Mouse (Mus musculus) embryonic facial prominence, embryonic 11.5 days (tissue): ENCODE measurements around the gene Mks1. TPM values are rescaled to one million over a fixed set of nuclear protein-coding genes. Genes with fewer than 3 reads are reported as not detected.
"Not testable (repeated sequence)": the region's sequence is repeated elsewhere in the genome, so short reads cannot be mapped to it uniquely, and the experiment has no call there.

Experiments used
- ATAC-seq: fragments of 200-750 bp; cut with Nextera tagmentation; replicated peaks from 2 replicates; pipeline ENCODE4 v1.8.0; 2017; ENCODE audit warnings: low read depth; ENCODE audit not compliant: insufficient number of reproducible peaks, low FRiP score, low TSS enrichment
- DNase-seq: peaks from one replicate; pipeline ENCODE4 v3.0.0-alpha.2; 2015; ENCODE audit warnings: low spot score
- H3K27ac ChIP-seq: fragments of 300-500 bp; sonication (generic); replicated peaks from 2 replicates; pipeline ENCODE4 v1.5.1; 2014; ENCODE audit warnings: mild to moderate bottlenecking, low read depth, low read length, control low read depth
- H3K27me3 ChIP-seq: fragments of 300-500 bp; sonication (generic); 2 replicates; pipeline ENCODE4 v1.6.1; 2014; ENCODE audit warnings: mild to moderate bottlenecking, low read length, moderate library complexity, mixed read lengths; ENCODE audit not compliant: control insufficient read depth, insufficient read depth
- H3K36me3 ChIP-seq: fragments of 300-500 bp; sonication (generic); replicated peaks from 2 replicates; pipeline ENCODE4 v1.6.1; 2014; ENCODE audit warnings: low read depth, mild to moderate bottlenecking, low read length, moderate library complexity, mixed read lengths; ENCODE audit not compliant: control insufficient read depth, insufficient read depth
- H3K4me1 ChIP-seq: fragments of 300-500 bp; sonication (generic); 2 replicates; pipeline ENCODE4 v1.6.1; 2014; ENCODE audit warnings: low read length, mixed read lengths; ENCODE audit not compliant: control insufficient read depth, insufficient read depth
- H3K4me2 ChIP-seq: fragments of 300-500 bp; sonication (generic); 2 replicates; pipeline ENCODE4 v1.6.1; 2014; ENCODE audit warnings: low read depth, mild to moderate bottlenecking, control low read depth, low read length, moderate library complexity
- H3K4me3 ChIP-seq: fragments of 300-500 bp; sonication (generic); 2 replicates; pipeline ENCODE4 v1.5.1; 2014; ENCODE audit warnings: low read depth, low read length, control low read depth
- H3K9ac ChIP-seq: fragments of 300-500 bp; sonication (generic); replicated peaks from 2 replicates; pipeline ENCODE4 v1.6.1; 2014; ENCODE audit warnings: mild to moderate bottlenecking, control low read depth, low read length
- H3K9me3 ChIP-seq: fragments of 300-500 bp; sonication (generic); replicated peaks from 2 replicates; pipeline ENCODE4 v1.6.1; 2016; ENCODE audit warnings: mild to moderate bottlenecking, low read length, inconsistent platforms, mixed read lengths; ENCODE audit not compliant: control insufficient read depth
- WGBS: fragments of 180-500 bp; shearing (Covaris S2); extraction: QIAGEN DNeasy Blood & Tissue Kit; methylation state at CpG from one replicate; pipeline ENCODE4 v1.1.7; 2014; 5-methylcytosine and 5-hydroxymethylcytosine counted together
- polyA plus RNA-seq: library from polyadenylated mRNA; unstranded; fragments of >200 nt; fragmentation: Nextera tagmentation; extraction: Ambion mirVana; gene quantifications from 2 replicates; pipeline ENCODE4 v1.2.1, GENCODE M21; 2014

Mks1 gene
- polyA plus RNA-seq, 1 experiment from 2014 or later = 12.4 TPM

DNA sequence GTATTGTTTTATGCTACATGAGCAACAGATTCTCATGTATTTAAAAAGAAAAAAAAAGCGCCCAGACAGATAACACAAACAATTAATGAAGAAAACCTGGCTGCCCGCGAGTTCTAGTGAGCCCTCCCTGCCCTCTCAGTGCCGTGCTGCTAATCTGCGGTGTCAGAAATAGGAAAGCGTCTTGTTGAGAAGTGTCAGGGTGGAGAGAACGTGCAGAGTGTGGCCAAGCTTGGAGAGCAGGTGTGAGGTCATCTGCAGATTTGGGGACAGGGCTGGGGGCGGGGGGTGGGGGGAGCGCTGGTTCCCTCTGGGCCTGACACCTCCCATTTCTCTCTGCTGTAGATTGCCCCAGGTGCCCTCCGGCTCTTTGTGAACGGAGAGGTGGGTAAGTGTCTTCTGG lies 6.3 kb downstream of the Mks1 start:
- H3K4me1 ChIP-seq = no peaks in the 10 kb centered on the region
- no peak overlapping the region for H3K4me2 ChIP-seq
- H3K4me3 ChIP-seq = no peak overlapping the region
- DNase-seq (no peak), ATAC-seq (no peak)
- WGBS = 87% methylated on average over 11 of the region's 11 CpGs
- H3K27me3 ChIP-seq = no peaks in the 10 kb centered on the region
- no peaks in the 10 kb centered on the region; the same call in 1 of the 2 replicates for H3K36me3 ChIP-seq
- no peak overlapping the region for H3K9ac ChIP-seq
- no peak overlapping the region for H3K27ac ChIP-seq
- H3K9me3 ChIP-seq = no peaks in the 10 kb centered on the region

DNA sequence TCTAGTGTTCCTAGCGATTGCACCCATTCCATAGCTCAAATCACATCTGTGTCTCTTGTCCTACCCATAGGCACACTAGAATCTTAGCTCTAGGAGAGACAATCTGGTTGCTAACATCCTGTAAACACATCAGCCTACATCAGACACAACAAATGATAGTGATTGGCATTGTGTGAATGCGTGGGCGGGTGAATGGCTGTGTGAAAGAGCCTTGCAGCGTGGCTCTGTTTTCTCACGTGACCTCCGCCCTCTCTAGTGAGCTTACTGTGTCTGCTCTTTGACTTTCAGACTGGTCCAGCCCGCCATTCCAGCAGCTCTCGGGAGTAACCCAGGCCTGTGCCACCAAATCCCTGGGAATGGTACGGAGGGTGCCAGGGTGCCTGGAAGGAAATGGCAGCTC lies 7.4 kb downstream of the Mks1 start:
- Histone ChIP-seq H3K4me2 (no peak overlapping the region), H3K4me1 (no peaks in the 10 kb centered on the region), H3K27me3 (no peaks in the 10 kb centered on the region), H3K27ac (no peak overlapping the region), H3K4me3 (no peak overlapping the region), H3K9ac (no peak overlapping the region), H3K36me3 (no peaks in the 10 kb centered on the region; the same call in 1 of the 2 replicates), H3K9me3 (no peaks in the 10 kb centered on the region)
- DNase-seq (no peak), ATAC-seq (no peak)
- WGBS = 81% methylated on average over 9 of the region's 9 CpGs

DNA sequence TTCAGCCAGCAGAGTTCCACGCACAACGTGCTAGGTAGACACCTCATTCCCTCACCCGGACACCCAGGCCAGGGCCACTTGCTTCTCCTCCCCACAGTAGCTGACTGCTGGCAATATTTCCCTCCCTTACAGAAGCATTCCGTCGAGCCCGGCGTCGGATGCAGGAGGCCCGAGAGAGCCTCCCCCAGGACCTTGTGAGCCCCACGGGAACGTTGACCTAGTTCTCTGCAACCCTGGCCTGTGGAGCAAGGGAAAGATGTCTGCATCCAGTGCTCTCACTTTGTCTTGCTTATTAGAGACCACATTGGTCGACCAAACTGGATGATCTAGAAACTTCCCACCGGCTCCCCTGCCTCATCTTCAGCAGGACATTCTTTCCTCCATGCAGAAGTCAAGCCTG lies 9.8 kb downstream of the Mks1 start:
- Histone ChIP-seq H3K9ac (no peak overlapping the region), H3K36me3 (no peaks in the 10 kb centered on the region; the same call in 1 of the 2 replicates), H3K4me2 (no peak overlapping the region), H3K4me1 (no peaks in the 10 kb centered on the region), H3K27me3 (no peaks in the 10 kb centered on the region), H3K4me3 (no peak overlapping the region), H3K27ac (no peak overlapping the region), H3K9me3 (no peaks in the 10 kb centered on the region)
- ATAC-seq (no peak), DNase-seq (no peak)
- 94% methylated on average over 13 of the region's 13 CpGs for WGBS

DNA sequence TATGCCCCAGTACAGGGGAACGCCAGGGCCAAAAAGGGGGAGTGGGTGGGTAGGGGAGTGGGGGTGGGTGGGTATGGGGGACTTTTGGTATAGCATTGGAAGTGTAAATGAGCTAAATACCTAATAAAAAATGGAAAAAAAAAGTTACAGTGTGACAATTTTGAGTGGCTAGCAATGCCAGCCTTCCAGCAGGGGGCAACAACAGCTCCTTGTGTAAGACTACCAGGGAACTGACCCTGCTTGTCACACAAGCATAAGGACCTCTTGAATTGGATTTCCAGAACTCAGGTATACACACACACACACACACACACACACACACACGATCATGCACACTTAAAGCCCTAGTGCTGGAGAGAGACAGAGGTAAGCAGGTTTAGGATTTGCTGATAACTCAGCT lies 13.9 kb downstream of the Mks1 start:
- not testable (repeated sequence) for H3K27ac ChIP-seq, H3K4me1 ChIP-seq, H3K4me3 ChIP-seq, H3K9me3 ChIP-seq, DNase-seq, H3K36me3 ChIP-seq, ATAC-seq, H3K4me2 ChIP-seq, H3K27me3 ChIP-seq, H3K9ac ChIP-seq
- 100% methylated on average over 1 of the region's 2 CpGs for WGBS

DNA sequence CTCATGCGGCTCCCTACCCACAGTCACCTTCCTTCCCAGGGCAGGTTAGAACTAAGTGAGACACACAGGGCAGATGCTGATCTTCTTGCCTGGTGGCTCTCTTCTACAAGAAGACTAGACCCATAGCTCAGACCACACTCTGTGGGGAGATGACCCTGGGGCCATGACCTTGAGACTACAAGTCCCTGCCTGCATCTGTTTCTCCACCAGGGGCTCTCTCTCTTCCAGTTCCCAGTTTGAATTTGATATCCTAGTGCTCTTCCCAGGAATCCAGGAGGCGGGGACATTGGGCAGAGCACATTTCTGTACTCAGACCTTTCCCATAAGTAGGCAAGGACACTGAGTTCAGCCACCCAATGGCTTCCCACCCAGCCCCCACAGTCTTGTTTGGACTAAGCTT lies 17.1 kb downstream of the Mks1 start:
- Histone ChIP-seq H3K9me3 (no peaks in the 10 kb centered on the region), H3K9ac (no peak overlapping the region), H3K4me2 (no peak overlapping the region), H3K4me1 (no peaks in the 10 kb centered on the region), H3K27me3 (no peaks in the 10 kb centered on the region), H3K27ac (no peak overlapping the region), H3K4me3 (no peak overlapping the region), H3K36me3 (no peaks in the 10 kb centered on the region)
- DNase-seq (peak; percentile 2), ATAC-seq (no peak)
- 70% methylated on average over 2 of the region's 2 CpGs for WGBS

DNA sequence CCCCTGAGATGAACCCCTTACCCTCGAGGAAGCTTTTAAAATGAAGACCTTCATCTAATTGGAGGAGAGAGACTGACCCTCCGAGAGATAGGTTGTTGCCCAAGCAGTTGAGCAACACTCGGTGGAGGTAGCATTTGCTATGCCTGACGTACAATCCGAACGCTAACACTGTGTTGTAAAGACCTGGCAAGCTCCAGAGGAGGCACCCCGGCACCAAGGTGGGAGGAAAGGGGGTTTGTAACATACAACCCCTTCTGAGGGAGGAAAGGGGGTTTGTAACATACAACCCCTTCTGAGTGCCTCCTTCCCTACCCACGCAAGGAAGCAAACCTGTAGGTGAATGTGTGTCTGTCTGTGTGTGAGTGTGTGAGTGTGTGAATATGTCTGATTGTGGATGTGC lies 18.8 kb downstream of the Mks1 start:
- Histone ChIP-seq H3K4me3 (no peak overlapping the region), H3K36me3 (no peaks in the 10 kb centered on the region), H3K4me2 (no peak overlapping the region), H3K9me3 (no peaks in the 10 kb centered on the region), H3K4me1 (no peaks in the 10 kb centered on the region), H3K27ac (no peak overlapping the region), H3K27me3 (no peaks in the 10 kb centered on the region), H3K9ac (no peak overlapping the region)
- DNase-seq (no peak), ATAC-seq (no peak)
- 53% methylated on average over 8 of the region's 8 CpGs for WGBS

DNA sequence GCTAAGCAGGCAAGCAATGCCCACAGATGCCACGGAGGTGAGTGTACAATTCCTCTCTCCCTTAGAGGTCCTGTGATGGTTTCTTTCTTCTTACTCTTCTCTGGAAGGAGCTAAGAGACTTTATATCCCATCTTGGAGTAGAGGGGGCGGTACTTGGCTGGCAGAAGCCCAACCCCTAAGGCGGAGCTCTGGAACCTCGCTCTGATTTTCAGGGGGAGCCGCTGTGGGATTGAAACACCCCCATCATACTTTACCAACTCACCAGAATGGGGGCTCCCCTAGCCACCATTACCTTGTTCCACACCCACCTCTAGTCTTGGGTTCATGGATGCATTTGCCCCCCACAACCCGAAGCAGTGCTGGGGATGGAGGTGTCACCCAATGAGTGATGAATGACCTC lies 22.4 kb downstream of the Mks1 start, which contains the start of gene Epx:
Gene Epx, minus strand, starts transcription at position 101 of the 400 bp plus-strand sequence.
- Histone ChIP-seq H3K36me3 (no peaks in the 10 kb centered on the region), H3K4me1 (no peaks in the 10 kb centered on the region), H3K27ac (no peak within 1 kb of the TSS), H3K9me3 (no peaks in the 10 kb centered on the region), H3K9ac (no peak within 1 kb of the TSS), H3K4me3 (no peak within 1 kb of the TSS), H3K27me3 (no peaks in the 10 kb centered on the region; the same call in 1 of the 2 replicates), H3K4me2 (no peak within 1 kb of the TSS)
- WGBS = 75% methylated on average over 6 of the region's 6 CpGs
- DNase-seq = no peak
- no peak for ATAC-seq

DNA sequence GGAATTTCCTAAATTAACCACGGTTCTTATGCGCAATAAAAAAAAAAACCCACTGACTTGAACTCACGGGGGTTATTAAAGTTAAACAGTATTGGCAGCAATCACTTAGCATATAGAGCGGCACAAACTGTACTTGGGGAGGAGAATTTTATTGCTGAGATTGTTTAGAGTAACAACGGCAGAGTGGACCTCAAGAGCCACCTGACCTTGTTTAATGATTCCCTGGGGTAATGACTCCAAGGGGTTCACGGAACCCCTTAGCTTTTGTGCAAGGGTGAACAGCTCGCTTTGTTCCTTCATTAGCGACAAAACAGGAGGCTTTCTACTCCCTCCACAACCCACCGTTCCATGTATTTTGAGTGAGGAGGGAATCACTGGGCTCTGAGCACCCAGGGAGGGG lies 26.8 kb downstream of the Mks1 start:
- no peak for ATAC-seq
- 79% methylated on average over 9 of the region's 9 CpGs for WGBS
- H3K27ac ChIP-seq = no peak overlapping the region

More for the DNA sequence above, 26.8 kb downstream of the Mks1 start:
- Histone ChIP-seq H3K4me1 (no peaks in the 10 kb centered on the region), H3K36me3 (no peaks in the 10 kb centered on the region), H3K4me3 (no peak overlapping the region), H3K4me2 (no peak overlapping the region), H3K9me3 (no peaks in the 10 kb centered on the region), H3K27me3 (no peaks in the 10 kb centered on the region; the same call in 1 of the 2 replicates), H3K9ac (no peak overlapping the region)
- no peak for DNase-seq
